Mouse (Mus musculus): ENCODE results near the gene Gm6169. TPM values are rescaled to one million over a fixed set of nuclear protein-coding genes. Genes with fewer than 3 reads are reported as not detected.
"Not testable (repeated sequence)": the region's sequence is repeated elsewhere in the genome, so short reads cannot be mapped to it uniquely, and the experiment has no call there.

The Gm6169 gene
- total RNA-seq (2015): 37.0 and 37.2 TPM in 2 replicates
- 7.2 and 8.5 TPM in 2 replicates for total RNA-seq (2017)

DNA sequence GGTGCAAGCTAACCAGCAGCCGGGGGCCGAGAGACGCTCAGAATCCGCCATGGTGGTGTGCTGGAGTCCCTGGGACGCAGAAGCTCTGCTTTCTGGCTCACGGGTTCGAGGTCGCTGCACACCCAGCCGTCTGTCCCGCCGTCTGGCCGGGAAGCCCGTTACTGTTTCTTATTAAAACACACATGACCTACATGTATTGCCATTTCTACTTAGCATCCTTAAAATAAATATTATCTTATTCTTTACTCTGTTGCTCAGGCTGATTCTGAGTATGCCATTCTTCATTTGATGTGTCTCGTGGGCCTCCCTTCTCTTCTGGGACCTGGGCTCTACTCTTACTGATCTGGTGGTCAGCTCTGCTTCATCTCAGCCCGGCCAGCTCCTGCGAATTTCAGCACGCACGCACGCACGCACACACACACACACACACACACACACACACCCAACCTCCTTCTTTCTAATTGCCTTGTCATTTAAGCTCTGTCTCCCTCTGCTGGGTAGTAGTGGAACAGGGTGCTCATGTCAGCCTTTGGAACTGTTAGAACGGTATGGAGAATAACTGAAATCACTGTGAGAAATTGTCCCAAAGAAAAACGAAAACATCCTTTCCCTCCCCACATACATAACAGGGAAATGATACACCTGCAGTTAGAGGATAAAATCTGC, at the start of gene Gm6169:
Gene Gm6169, minus strand, starts transcription at position 51 of the 666 bp plus-strand sequence.
- ATAC-seq (ENCODE audit: poor library complexity, severe bottlenecking): peak; percentile 68

DNA sequence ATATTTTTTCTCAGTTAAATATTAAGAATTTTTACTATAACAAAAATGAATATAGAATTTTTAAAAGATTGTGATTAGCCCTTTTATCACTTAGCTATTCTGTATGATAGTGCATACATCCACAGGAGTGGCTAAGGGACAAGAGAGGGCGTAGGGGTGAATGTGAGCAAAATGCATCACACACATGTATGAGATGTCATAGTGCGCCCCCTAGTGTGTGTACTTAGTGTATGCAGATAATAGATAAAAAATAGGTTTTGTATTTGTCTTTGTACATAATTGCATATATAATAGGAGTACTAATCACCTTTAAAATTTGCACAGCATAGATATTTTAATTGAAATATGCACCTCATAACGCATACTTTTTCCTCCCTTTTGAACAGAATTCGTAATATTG, 46.8 kb upstream of the Gm6169 start:
- ATAC-seq (ENCODE audit: poor library complexity, severe bottlenecking): peak; percentile 94

DNA sequence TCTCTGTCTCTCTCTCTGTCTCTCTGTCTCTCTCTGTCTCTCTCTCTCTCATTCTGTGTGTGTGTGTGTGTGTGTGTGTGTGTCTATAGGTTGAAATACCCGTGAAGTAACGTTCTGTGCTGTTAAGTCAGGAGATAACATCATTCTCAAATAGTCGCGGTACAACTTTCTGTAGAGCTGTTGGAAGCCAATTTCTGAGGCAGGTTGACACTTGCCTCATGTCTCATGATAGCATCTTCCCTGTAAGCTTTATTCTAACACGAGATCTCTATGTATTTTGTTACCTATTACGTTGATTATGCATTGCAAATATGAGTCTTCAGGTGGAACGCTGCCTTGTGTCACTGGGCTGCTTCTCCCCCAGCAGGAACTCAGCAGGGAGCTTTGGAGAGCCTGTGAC, 43.3 kb upstream of the Gm6169 start:
- no peak for ATAC-seq (ENCODE audit: poor library complexity, severe bottlenecking)

DNA sequence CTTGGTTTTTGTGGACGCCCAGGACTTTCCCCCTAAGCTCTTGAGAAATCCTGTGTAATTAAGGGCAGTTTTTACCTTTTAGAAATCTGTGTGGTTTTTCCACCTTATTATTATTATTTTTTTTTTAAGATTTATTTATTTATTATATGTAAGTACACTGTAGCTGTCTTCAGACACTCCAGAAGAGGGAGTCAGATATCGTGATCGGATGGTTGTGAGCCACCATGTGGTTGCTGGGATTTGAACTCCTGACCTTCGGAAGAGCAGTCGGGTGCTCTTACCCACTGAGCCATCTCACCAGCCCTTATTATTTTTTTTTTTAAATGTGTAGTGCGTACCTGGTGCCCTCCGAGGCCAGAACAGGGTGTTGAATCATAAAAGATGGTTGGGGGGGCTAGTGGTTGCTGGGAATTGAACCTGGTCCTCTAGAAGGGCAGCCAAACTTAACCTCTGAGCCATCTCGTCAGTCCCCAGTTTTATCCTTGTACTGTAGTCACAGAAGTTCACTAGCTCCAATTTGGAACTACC, 39.4 kb upstream of the Gm6169 start:
- not testable (repeated sequence) for ATAC-seq (ENCODE audit: poor library complexity, severe bottlenecking)

DNA sequence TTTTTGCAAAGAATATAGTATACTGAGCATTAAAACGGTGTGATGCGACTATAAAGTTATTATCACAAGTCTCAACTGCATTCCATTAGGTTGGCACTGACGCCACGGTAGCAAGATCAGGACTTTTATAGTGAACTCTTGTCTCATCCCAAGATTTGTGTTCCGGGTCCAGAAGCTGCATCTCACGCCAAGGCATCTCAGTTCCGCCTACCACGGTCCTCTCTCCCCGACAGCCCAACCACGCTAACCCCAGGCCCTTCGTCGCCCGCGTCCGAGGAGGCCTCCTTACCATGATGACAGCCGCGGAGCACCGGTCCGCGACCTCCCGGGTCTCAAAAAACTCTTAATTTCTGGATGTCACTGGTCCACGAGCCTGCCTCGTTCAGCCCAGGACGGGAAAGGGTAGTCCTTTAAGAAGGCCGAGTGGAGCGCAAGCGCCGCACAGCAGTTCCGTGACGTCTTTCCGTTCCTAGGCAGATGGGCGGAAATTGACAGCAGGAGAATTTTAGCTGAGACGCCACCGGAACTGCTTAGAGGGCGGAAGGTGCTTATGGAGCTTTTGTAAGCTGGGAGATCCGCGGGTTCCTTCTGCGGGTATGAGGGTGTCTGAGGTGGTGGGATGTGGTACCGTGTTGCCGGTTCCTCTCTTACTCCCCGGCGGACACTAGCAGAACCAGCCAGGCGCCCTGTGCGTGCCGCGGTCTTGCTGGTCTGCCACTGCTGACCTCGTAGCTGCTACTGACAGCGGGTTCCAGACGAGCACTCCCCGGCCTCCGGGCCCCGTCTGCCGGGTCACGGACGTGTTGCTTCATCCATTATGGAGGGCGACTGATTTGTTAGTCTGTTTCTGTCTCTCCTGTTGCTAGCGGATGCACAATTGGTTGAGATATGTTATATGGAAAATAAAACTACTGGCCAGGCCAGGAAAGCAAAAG, 38.7 kb upstream of the Gm6169 start, which contains the start of the genes Gfm2 and Nsa2:
Gene Gfm2, plus strand, starts transcription at position 472 of the 935 bp plus-strand sequence.
Gene Nsa2, minus strand, starts transcription at position 472 of the 935 bp plus-strand sequence.
- peak; percentile 98 for ATAC-seq (ENCODE audit: poor library complexity, severe bottlenecking)

DNA sequence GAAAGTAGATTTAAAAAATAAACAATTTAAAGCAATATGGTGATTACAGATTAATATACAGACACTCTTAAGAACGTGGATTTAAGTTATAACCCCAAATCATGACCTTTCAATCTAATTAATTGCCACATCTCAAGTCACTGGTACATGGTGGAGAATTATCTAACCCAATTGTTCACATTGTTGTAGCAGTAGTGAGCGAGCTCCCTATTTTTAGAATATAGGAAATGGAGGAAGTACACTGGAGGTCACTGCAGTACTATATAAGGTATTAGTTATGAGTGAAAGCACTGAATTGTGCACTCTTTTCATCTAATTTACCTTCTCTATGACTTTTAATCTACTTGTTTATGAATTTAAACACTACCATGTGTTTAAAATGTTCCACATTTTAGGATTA, 31.4 kb upstream of the Gm6169 start:
- not testable (repeated sequence) for ATAC-seq (ENCODE audit: poor library complexity, severe bottlenecking)

DNA sequence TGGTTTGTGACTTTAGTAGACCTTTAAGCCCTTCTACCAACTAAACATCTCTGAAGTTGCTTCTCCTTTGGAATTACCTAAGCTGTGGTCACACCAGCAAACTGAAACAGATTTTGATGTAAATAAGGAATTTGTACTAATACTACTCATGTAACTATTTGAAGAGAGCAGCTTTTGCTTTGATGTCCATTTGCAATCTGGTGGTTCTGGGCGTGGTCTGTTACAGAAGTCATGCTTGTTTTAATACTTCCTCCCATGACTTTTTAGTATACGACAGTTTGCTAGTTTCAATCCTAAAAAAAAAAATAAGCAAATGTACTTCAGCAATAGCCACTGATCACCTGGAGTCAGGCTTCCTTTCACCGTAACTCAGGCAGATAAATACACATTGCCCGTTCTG, 30.6 kb upstream of the Gm6169 start:
- peak; percentile 56; the same call in 1 of the 2 replicates for ATAC-seq (ENCODE audit: poor library complexity, severe bottlenecking)

DNA sequence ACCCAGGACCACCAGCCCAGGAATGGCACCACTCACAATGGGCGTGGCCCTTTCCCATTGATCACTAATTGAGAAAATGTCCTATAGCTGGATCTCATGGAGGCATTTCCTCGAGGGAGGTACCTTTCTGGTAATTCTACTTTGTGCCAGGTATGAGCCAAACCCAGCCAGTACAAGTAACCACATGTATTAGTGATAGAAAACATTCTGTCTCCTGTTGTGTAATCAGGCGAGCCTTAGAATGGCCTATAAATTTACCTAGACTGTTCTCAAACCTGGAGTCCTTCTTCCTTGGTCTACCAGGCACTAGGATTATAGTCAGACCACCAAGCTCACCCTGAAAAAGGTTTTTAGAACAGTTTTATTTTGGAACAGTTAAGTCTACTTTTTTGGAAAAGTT, 22.3 kb upstream of the Gm6169 start:
- ATAC-seq (ENCODE audit: poor library complexity, severe bottlenecking): no peak

DNA sequence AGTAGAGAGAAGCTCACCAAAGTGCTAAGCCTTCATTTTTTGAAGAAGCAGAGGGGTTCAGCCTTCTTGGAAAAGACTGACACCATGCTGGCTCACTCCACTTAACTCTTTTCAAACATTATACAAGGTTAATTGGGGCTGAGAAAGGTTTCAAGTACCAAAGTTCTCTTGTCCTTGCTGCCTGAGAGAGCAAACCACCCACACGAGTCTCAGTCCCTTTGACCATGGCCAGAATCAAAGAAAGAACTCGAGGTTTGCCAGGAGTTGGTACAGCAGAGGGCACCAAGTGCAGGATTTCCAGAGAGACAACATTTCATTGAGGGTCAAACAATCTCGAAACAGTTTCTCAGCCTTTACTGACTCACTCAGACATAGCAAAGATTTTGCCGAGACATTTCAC, 10.0 kb upstream of the Gm6169 start:
- ATAC-seq (ENCODE audit: poor library complexity, severe bottlenecking): no peak

DNA sequence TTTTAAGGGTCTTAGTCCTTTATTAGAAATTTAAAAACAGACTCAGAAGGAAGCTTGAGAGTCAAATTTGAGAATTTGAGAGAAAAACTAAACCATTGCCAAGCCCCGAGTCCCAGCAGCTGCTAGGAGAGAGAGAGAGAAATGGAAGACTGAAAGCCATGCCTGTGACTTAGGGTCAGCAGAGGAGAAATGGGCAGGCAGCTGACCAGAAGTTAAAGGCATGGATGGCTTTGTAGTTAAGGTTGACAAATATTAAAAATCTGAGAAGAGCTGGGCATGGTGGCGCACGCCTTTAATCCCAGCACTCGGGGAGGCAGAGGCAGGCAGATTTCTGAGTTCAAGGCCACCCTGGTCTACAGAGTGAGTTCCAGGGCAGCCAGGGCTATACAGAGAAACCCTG, 8.7 kb upstream of the Gm6169 start:
- ATAC-seq (ENCODE audit: poor library complexity, severe bottlenecking): not testable (repeated sequence)

DNA sequence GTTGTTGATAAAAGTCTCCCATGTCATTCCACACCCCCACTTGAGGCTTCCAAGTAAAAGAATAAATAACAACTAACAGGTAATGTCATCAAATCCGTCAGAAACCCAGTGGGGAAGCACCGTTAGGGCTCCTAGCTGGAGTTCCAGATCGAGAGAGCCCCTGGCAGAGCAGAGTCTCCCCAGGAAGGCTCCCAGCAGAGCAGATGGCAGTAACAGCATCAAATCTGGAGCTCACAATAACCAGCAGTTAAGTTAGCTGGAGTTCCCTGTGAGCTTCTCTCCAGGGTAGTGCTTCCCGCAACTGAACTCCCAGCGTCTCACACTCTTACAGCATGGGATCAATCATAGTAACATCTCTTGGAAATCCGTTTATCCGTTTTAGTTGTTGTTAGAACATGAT, 6.0 kb upstream of the Gm6169 start:
- ATAC-seq (ENCODE audit: poor library complexity, severe bottlenecking): no peak

DNA sequence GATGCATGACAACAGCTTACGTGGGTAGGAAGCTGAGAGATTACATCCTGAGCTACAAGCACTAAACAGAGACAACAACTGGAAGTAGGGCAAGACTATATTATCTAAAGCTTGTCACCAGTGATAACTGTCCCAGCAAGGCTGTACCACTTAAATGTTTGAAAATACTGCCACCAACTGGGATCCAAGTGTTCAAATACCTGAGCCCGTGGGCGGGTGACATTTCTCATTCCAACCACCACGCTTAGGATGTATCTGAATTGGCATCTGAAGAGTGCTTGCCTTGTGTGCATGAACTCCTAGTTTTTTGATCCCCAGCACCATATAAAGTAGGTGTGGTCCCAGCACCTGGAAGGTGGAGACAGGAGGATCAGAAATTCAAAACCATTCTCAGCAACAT, 3.3 kb downstream of the Gm6169 start:
- no peak for ATAC-seq (ENCODE audit: poor library complexity, severe bottlenecking)

DNA sequence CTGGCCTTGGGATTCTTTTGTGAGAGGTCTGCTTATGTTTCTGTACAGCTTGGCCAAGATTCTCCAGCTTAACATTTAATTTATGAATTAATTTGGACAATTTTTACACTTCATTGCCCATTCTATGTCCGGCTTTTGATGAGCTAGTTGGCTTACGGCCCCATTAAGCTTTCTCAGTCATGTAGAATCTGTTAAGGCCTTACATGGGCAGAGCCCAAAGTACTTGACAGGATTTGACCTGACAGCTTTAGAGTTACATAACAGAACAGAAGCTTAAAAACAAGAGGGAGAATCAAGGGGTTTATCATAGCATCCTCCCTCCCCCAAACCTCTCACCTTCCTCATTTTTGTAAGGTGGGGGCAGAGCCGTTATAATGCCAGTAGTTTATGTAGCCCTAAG, 10.9 kb downstream of the Gm6169 start:
- ATAC-seq (ENCODE audit: poor library complexity, severe bottlenecking): no peak

DNA sequence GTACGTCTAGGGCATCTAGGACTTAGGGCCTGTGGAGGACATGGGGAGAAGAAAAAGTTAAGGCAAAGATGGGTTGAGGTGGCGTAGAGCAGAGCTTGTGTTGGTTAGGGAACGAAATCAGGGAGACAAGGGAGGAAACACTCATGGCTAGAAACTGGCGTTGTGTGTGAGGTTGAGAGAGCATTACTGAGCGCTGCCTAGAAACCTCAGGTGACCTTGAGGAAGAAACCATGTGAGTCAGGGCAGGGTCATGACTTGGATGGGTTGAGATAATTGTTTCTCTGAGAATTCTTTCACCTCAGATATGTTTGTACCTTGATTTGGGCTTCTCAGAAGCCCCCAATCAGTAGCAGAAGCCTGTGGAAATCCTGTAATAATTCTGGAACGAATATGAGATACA, 11.6 kb downstream of the Gm6169 start:
- ATAC-seq (ENCODE audit: poor library complexity, severe bottlenecking): no peak

DNA sequence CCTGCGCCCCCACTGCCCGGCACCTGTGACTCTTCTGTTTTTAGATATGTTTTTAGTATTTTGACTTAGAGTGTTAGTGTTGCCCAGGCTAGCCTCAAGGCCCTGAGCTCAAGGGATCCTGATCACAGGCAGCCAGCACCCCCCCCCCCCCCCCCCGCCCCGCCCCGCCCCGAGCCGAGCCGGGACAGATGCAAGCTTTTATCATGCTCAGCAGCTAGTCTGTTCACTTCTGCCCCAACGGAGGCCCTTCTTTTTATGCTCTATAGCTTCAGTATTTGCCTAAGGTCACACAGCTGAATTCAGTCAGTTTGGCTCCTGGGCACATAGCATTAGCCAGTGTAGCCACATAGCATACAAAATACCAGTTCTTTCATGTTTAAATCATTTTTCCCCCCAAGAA, 12.7 kb downstream of the Gm6169 start:
- ATAC-seq (ENCODE audit: poor library complexity, severe bottlenecking): no peak

DNA sequence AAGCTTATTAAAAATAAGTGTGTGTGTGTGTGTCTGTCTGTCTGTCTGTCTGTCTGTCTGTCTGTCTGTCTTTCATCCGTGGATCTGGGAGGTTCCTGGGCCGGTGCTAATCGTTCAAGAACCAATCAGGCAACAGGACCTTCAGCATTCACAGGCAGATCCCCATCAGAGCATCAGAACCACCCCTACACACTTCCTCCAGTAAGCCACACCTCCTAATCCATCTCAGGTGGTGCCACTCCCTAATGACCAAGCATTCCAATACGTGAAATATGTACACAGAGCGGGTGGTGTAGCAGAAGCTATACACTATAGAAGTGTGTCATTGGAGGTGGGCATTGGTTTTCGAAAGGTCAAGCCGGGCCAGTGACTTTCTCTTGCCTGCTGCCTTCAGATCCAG, 16.6 kb downstream of the Gm6169 start:
- ATAC-seq (ENCODE audit: poor library complexity, severe bottlenecking): no peak

DNA sequence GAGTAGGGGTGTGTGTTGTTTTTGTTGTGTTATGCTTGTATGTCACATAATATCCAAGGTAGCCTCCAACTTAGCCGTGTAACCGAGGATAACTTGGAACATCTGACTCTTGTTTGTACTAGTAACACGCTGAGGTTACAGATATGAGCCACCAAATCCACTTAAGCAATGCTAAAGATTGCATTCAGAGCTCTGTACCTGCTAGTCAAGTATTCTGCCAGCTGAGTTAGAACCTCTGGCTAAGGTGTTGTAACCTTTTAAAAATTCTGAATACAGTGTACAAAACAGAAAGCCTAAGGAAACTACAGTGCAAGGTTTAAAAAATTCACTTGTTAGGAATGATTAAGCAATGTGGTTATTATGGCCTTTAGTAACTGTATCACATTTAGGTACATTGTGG, 18.4 kb downstream of the Gm6169 start:
- no peak for ATAC-seq (ENCODE audit: poor library complexity, severe bottlenecking)

DNA sequence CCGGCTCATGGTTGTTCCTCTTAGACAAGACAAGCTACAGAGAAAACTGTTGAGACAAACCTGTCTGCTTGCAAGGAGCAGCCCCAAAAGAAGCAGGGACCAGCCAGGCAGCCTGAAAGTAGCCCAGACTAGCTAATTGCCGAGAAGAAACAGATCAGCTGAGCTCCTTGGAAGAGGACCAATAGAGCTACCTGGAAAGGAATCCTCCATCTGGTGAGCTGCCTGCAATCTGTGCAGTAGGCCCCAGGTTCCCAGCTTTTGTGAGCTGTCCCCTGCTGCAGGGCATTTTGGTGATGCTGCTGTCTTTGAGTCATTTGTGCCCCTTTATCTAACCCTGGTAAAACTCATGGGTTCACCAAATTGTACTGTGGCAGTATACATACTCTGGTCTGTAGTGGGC, 18.8 kb downstream of the Gm6169 start:
- ATAC-seq (ENCODE audit: poor library complexity, severe bottlenecking): no peak

DNA sequence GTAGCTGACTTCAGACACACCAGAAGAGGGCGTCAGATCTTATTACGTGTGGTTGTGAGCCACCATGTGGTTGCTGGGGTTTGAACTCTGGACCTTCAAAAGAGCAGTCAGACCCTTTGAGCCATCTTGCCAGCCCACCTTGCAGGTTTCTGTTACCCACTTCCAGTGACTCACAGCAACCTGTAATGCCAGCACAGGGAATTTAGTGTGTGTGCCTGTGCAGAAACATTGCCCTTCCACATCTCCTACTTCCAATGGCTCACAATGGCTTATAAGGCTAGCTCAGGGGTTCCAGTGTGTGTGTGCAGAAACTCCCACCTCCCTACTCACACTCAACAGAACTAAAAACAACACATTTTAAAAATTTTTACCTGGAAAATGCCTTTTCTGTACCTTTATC, 21.5 kb downstream of the Gm6169 start:
- ATAC-seq (ENCODE audit: poor library complexity, severe bottlenecking): no peak

DNA sequence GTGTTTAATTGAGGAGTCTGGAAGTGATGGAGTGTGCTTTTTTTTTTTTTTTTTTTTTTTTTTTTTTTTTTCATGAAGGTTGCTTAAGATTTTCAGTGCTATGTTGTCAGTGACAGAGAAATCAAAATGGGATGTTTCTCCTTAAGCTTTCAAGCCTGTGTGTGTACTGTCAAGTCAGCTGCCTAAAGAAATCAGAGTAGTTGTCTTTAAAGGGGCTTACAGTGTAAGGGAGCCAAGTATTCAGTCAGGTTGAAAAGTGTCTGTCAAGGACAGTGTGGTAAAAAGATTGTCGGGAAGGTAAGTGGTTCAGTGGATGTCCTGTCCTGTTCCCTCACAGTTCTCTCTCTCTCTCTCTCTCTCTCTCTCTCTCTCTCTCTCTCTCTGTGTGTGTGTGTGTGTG, 25.5 kb downstream of the Gm6169 start:
- no peak for ATAC-seq (ENCODE audit: poor library complexity, severe bottlenecking)

DNA sequence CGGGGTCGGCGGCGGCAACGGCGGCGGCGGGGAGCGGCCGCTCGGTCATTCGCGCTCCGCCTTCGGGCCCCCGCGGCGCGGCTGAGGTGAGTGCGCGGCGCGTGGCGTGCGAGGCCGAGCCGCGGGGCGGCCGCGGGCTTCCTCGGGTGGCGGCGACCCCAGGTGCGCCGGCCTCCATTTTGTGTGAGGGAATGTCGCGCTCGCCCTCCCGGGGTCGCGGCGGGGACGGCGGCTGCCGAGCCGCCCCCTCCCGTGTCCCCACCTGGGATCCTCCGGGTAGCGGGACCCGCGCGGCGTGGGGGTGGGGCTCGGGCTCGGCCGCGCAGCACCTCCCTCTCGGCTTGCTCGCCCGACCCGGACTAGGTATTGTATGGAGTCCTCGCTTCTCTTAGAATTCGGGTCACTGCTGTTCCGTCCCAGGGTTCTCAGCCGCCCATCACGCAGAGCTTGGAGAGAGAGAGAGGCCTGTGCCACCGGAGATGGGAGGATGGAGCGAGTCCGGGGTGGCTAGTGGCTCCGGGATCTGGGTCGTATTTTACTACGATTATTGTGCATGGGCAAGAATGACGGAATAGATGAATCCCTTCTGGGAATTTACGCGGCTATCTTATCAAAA, 27.3 kb downstream of the Gm6169 start:
- ATAC-seq (ENCODE audit: poor library complexity, severe bottlenecking): no peak
